Mouse (Mus musculus) midbrain, embryonic 11.5 days (tissue): ENCODE measurements around the gene Rslcan18. TPM values are rescaled to one million over a fixed set of nuclear protein-coding genes. Genes with fewer than 3 reads are reported as not detected.
"Not testable (repeated sequence)": the region's sequence is repeated elsewhere in the genome, so short reads cannot be mapped to it uniquely, and the experiment has no call there.

Source experiments
- ATAC-seq: fragments of 200-750 bp; cut with Nextera tagmentation; 2 replicates; pipeline ENCODE4 v1.8.0; 2017; ENCODE audit warnings: moderate TSS enrichment, moderate library complexity; ENCODE audit not compliant: low FRiP score
- DNase-seq: peaks from one replicate; pipeline ENCODE4 v3.0.0; 2015; ENCODE audit warnings: low spot score; ENCODE audit errors: missing footprints
- H3K27ac ChIP-seq: fragments of 300-500 bp; sonication (generic); 2 replicates; pipeline ENCODE4 v1.5.1; 2014; ENCODE audit warnings: low read depth, low read length
- H3K27me3 ChIP-seq: fragments of 300-500 bp; sonication (generic); 2 replicates; pipeline ENCODE4 v1.6.1; 2014; ENCODE audit warnings: mild to moderate bottlenecking, low read length, moderate library complexity, mixed read lengths; ENCODE audit not compliant: control insufficient read depth, insufficient read depth
- H3K36me3 ChIP-seq: fragments of 300-500 bp; sonication (generic); 2 replicates; pipeline ENCODE4 v1.6.1; 2014; ENCODE audit warnings: mild to moderate bottlenecking, low read length, moderate library complexity, mixed read lengths; ENCODE audit not compliant: control insufficient read depth, insufficient read depth
- H3K4me1 ChIP-seq: fragments of 300-500 bp; sonication (generic); 2 replicates; pipeline ENCODE4 v1.6.1; 2014; ENCODE audit warnings: low read length; ENCODE audit not compliant: control insufficient read depth, insufficient read depth
- H3K4me2 ChIP-seq: fragments of 300-500 bp; sonication (generic); 2 replicates; pipeline ENCODE4 v1.6.1; 2014; ENCODE audit warnings: mild to moderate bottlenecking, moderate library complexity
- H3K4me3 ChIP-seq: fragments of 300-500 bp; sonication (generic); 2 replicates; pipeline ENCODE4 v1.5.1; 2014; ENCODE audit warnings: low read depth, low read length
- H3K9ac ChIP-seq: fragments of 300-500 bp; sonication (generic); 2 replicates; pipeline ENCODE4 v1.6.1; 2014; ENCODE audit warnings: low read length
- H3K9me3 ChIP-seq: fragments of 300-500 bp; sonication (generic); 2 replicates; pipeline ENCODE4 v1.6.1; 2016; ENCODE audit warnings: low read length; ENCODE audit not compliant: control insufficient read depth
- WGBS: fragments of 180-500 bp; shearing (Covaris S2); extraction: QIAGEN DNeasy Blood & Tissue Kit; methylation state at CpG from one replicate; pipeline ENCODE4 v1.1.7; 2014; 5-methylcytosine and 5-hydroxymethylcytosine counted together
- polyA plus RNA-seq: library from polyadenylated mRNA; unstranded; fragments of >200 nt; fragmentation: Nextera tagmentation; extraction: Ambion mirVana; gene quantifications from 2 replicates; pipeline ENCODE4 v1.2.1, GENCODE M21; 2014

Rslcan18 gene
- polyA plus RNA-seq = not detected in 2 replicates

DNA sequence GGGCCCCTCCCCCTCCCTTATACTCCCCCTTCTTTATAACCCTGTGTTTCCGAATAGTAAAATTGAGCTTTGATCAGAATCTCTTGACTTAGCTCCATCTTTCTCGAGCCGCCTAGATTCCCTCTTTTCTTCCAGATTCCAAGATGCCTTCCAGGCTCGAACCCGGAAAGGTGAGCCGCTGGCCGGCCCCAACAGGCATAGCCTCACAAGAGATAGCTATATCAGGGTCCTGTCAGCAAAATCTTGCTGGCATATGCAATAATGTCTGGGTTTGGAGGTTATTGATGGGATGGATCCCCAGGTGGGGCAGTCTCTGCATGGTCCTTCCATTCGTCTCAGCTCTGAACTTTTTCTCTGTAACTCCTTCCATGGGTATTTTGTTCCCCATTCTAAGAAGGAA lies at the start of gene Rslcan18:
TSS of gene Rslcan18 (minus strand) at position 101 of the 400 bp plus-strand sequence.
- H3K4me2 ChIP-seq, H3K27me3 ChIP-seq, ATAC-seq, H3K9ac ChIP-seq, H3K27ac ChIP-seq, DNase-seq, H3K4me1 ChIP-seq, H3K4me3 ChIP-seq, H3K9me3 ChIP-seq, H3K36me3 ChIP-seq: not testable (repeated sequence)
- WGBS = 91% methylated on average over 8 of the region's 8 CpGs

DNA sequence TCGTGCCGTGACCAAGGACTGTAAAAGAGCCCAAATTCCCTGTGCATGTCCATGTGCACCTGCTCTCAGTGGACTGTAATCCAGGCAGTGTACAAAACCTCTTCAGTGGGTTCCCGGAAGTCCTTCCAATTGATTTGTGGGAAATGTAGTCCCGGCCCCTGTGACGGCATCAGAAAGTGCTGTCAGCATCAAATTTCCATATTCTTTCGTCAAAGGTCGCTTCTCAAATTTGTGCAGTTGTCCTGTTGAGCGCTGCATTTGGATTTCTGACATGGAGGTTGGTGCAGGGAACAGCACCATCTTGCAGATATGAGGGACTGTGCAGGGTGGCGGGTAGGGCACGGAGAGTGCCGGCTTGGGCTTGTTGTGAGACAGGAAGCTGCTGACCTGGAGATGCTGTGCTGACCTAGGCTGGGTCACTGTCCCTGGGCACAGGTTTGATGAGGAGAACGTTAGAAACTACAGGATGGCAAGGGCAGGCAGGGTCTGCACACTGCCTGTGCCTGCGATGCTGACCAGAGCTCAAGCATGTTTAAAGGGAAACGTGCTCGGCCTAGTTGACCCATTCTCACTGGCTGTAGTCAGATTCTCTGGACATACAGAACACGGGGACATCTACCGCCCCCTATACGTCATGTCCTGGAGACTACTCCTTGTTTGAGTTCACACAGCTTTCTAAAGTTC lies 12.1 kb upstream of the Rslcan18 start:
- WGBS = 1% methylated on average over 18 of the region's 18 CpGs
- no peaks in the 10 kb centered on the region for H3K9me3 ChIP-seq
- H3K27ac ChIP-seq = no peak overlapping the region; the same call in 1 of the 2 replicates
- DNase-seq = peak; percentile 99
- peak overlapping the region; percentile 65 for H3K4me3 ChIP-seq
- no peaks in the 10 kb centered on the region for H3K36me3 ChIP-seq
- peak; percentile 98 for ATAC-seq
- peak overlapping the region; percentile 75 for H3K9ac ChIP-seq
- peaks cover 2% of the 10 kb centered on the region; the same call in 1 of the 2 replicates for H3K4me1 ChIP-seq
- H3K27me3 ChIP-seq = no peaks in the 10 kb centered on the region
- H3K4me2 ChIP-seq = peak overlapping the region; percentile 60

DNA sequence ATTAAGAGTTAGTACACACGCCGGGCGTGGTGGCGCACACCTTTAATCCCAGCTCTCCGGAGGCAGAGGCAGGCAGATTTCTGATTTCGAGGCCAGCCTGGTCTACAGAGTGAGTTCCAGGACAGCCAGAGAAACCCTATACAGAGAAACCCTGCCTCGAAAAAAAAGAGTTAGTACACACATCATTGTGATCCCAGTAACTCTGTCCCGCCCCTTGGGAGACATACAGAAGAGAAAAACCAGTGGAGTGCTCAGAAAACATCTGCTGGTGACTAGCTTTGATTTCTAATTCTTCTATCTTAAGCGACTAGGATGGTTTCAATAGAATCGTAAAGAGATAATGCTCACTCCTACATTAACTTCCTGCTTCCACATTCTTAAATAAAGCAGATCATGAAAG lies 11.4 kb upstream of the Rslcan18 start:
- H3K4me2 ChIP-seq = peak overlapping the region; percentile 60; the same call in 1 of the 2 replicates
- H3K27me3 ChIP-seq, H3K27ac ChIP-seq, H3K9me3 ChIP-seq, H3K36me3 ChIP-seq, H3K9ac ChIP-seq, H3K4me1 ChIP-seq, DNase-seq, H3K4me3 ChIP-seq: not testable (repeated sequence)
- WGBS = 81% methylated on average over 10 of the region's 10 CpGs
- ATAC-seq = peak; percentile 28; the same call in 1 of the 2 replicates

DNA sequence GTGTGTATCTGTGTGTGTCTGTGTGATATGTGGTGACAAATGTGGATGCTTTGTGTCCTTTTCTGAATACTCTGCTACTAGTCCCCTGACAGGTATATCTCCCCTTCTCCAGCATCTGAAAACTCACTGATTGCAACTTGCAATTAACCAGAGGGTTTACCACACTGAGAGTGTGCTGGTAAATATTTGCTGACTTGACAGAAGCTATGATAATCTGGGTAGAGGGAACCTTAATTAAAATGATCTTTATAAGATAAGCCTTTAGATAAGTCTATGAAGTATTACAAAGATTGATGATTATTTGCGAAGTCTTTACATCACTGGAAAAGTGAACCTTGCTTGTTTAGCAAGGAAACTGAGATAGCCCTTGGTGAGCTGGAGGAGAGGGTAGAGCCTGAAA lies 8.4 kb upstream of the Rslcan18 start:
- Histone ChIP-seq H3K4me1 (peaks cover 2% of the 10 kb centered on the region; the same call in 1 of the 2 replicates), H3K27ac (no peak overlapping the region), H3K9me3 (no peaks in the 10 kb centered on the region), H3K9ac (no peak overlapping the region), H3K4me2 (no peak overlapping the region), H3K36me3 (no peaks in the 10 kb centered on the region), H3K4me3 (no peak overlapping the region), H3K27me3 (no peaks in the 10 kb centered on the region)
- 93% methylated on average over 1 of the region's 1 CpGs for WGBS
- ATAC-seq = no peak
- DNase-seq = no peak

DNA sequence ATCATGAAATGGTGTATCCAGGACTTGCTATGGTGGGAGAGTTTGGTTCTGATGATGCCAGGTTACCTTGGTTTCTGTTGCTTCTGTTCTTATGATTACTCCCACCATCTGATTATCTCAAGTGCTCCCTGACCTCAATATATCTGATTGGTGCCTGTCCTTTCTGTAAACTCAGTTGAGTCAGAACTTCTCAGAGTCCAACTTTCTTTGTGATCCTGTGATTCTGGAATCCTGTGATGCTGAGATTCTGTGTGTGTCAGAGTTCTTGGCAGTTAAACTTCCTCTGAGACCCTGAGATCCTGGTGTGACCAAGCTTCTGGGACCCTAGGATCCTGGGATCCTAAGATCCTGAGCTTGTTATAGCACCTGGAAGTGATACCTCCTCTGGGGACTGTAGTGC lies 5.3 kb upstream of the Rslcan18 start, which contains the start of gene Zfp759:
TSS of gene Zfp759 (plus strand) at position 301 of the 400 bp plus-strand sequence.
- ATAC-seq, H3K4me2 ChIP-seq, H3K4me3 ChIP-seq, H3K27me3 ChIP-seq, H3K9ac ChIP-seq, H3K4me1 ChIP-seq, DNase-seq, H3K9me3 ChIP-seq, H3K27ac ChIP-seq, H3K36me3 ChIP-seq: not testable (repeated sequence)

DNA sequence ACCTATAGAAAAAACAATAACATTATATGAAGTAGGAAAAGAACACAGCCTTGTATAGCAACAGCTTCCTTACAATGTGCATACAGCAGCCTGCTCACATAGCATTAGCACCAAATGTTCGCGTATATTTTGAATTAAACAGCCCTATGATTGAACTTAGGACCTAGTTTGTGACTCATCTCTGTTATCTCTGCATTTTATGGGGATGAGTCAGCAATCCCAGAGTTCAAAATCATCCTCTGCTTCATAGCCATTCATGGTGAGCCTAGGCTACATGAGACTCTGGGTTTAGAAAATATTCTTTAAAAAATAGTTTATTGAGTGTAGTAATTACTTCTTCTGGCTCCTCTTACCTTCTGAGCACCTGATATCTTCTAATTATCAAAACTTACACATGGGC lies 2.8 kb downstream of the Rslcan18 start:
- no peaks in the 10 kb centered on the region for H3K9me3 ChIP-seq
- H3K27me3 ChIP-seq = no peaks in the 10 kb centered on the region
- no peak overlapping the region for H3K4me3 ChIP-seq
- DNase-seq (no peak), ATAC-seq (no peak)
- H3K27ac ChIP-seq = no peak overlapping the region
- 95% methylated on average over 2 of the region's 2 CpGs for WGBS
- H3K4me1 ChIP-seq = no peaks in the 10 kb centered on the region
- H3K9ac ChIP-seq = no peak overlapping the region
- H3K4me2 ChIP-seq = no peak overlapping the region
- no peaks in the 10 kb centered on the region for H3K36me3 ChIP-seq

DNA sequence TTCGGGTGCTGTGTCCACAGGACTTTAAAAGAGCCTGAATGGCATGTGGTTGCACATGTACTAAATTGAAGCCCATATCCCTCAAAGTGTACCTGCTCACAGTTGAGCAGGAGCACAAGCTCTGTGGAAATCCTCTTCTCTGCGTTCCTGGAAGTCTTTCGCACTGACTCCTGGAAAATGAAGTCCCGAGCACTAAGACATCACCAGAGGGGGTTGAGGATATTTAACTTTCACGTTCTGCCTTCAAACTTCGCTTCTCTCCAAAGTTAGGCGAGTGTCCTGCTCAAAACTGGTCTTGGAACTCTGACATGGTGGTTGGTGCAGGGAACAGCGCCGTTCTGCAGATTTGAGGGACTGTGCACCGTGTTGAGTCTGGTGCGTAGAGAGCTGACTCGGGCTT lies 4.0 kb downstream of the Rslcan18 start:
- Histone ChIP-seq H3K4me2 (no peak overlapping the region), H3K27me3 (no peaks in the 10 kb centered on the region), H3K9ac (no peak overlapping the region), H3K4me3 (no peak overlapping the region), H3K9me3 (no peaks in the 10 kb centered on the region), H3K4me1 (peaks cover 5% of the 10 kb centered on the region; the same call in 1 of the 2 replicates), H3K36me3 (no peaks in the 10 kb centered on the region), H3K27ac (no peak overlapping the region)
- 80% methylated on average over 12 of the region's 12 CpGs for WGBS
- no peak for DNase-seq
- ATAC-seq = no peak

DNA sequence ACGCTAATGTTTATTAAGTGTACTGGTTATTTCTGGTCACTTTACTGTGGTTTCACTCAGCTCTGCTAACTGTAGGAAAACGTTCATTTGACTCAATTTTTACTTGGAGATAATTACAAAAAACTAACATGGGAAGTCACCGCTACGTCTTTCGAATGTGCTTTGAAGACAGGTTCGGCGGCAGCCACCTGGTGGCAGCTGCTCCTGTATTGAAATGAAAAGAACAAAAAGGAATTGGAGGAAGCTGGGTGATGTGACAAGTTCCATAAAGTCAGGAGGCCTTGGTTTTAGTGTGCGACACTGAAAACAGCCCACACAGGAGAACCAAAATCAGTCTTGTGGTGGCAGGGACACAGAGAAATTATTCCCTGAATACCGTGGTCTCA lies 7.2 kb downstream of the Rslcan18 start:
- Histone ChIP-seq H3K4me3 (peak overlapping the region; percentile 58; the same call in 1 of the 2 replicates), H3K27me3 (no peaks in the 10 kb centered on the region), H3K36me3 (no peaks in the 10 kb centered on the region), H3K4me2 (peak overlapping the region; percentile 31), H3K27ac (no peak overlapping the region), H3K9me3 (no peaks in the 10 kb centered on the region), H3K9ac (peak overlapping the region; percentile 17; the same call in 1 of the 2 replicates), H3K4me1 (peaks cover 5% of the 10 kb centered on the region; the same call in 1 of the 2 replicates)
- no peak for DNase-seq
- 9% methylated on average over 9 of the region's 9 CpGs for WGBS
- ATAC-seq = peak; percentile 70

DNA sequence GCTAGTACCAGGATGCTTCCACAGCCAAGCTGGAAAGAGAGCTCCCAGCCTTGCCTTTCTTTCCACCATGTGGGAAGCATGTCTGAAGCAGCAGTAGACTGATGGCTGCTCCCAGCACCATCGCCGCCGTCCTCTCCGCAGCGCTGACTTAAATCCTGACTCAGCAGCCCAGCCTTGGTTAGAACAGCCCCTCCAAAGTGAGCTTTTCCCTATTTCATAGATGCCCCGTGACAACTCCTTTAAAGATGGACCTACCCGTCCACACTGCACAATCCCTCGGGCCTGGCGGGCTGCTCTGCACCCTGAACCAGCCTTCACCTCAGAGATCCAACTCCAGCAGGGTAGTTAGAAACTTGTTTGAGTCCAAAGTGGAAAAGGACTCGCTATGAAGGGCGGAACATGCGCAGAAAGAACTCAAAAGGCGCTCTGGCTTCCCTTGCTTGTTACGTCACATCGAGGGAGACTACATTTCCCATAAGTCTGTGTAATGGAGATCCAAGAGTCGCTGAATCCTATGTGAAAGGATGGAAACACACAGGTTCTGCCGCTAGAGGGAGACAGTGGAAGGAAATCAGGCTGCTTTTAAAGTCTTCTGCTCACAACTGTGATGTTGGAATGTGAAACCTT lies 7.8 kb downstream of the Rslcan18 start, which contains the start of gene Gm28557:
TSS of gene Gm28557 (minus strand) at position 411 of the 627 bp plus-strand sequence.
- Histone ChIP-seq H3K27ac (peak within 1 kb of the TSS; percentile 35; the same call in 1 of the 2 replicates), H3K9me3 (no peaks in the 10 kb centered on the region), H3K4me3 (peak within 1 kb of the TSS; percentile 58), H3K4me1 (peaks cover 5% of the 10 kb centered on the region; the same call in 1 of the 2 replicates), H3K4me2 (peak within 1 kb of the TSS; percentile 82), H3K9ac (peak within 1 kb of the TSS; percentile 78), H3K27me3 (no peaks in the 10 kb centered on the region), H3K36me3 (no peaks in the 10 kb centered on the region)
- ATAC-seq (peak; percentile 99), DNase-seq (peak; percentile 98)
- WGBS = under 1% methylated on average over 17 of the region's 17 CpGs
